Mouse (Mus musculus): Measurements from ENCODE around the gene Chpf2. TPM values are rescaled to one million over a fixed set of nuclear protein-coding genes. Genes with fewer than 3 reads are reported as not detected.
A peak's percentile ranks its signal among the peaks of the same experiment; 100 is the strongest.

Gene Chpf2
- 12.2 and 15.9 TPM in 2 replicates for polyA plus RNA-seq (2021; fragmentation: Nextera tagmentation)
- long read RNA-seq, experiment 1, transcript Chpf2-202 (4 exons, 3,715 nt) = major isoform, 15 of 30 reads
- long read RNA-seq, experiment 1, partial matches to known transcripts = 5 of 30 reads
- long read RNA-seq, experiment 1, other reads (novel, unspliced or antisense) = 10 of 30 reads
- long read RNA-seq, experiment 2, full-length matches to known transcripts = 62 of 110 reads
- long read RNA-seq, experiment 2, partial matches to known transcripts = 11 of 110 reads
- long read RNA-seq, experiment 2, other reads (novel, unspliced or antisense) = 37 of 110 reads

DNA sequence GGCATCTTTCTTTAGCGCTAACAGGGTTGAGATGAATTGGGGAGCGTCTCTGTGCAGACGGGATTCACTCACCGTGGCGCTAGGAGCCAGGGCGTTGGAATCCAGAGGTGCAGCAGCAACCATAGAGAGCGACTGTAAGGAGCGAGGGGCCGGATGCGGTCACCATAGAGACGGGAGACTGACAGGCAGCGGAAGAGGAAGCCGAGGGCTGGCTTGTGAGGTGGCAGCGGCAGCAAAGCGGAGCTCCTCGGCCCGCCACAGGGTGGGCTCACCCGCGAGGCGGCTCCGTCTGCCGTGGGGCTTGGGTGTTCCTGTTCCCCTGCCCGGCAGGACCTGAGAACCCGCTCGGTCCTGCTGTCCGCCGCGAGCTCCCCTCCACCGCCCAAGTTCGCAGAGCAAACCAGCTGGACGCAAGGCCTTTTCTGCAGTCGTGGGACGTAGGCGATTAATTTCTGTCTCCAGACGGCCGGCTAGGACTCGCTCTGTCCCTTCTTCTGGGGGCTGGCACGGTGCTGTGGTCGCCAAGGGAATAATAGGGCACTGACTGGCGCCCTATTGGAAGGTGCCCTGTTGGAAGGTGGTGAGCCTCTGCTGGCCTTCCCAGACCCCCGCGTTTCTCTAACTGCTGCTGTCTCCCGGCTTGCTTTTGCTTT lies at the start of gene Chpf2:
Chpf2 (plus strand) TSS at position 195 of the 653 bp plus-strand sequence.

GRCm38 (mm10) chr5:24540387-24541143 lies 46.0 kb upstream of the Chpf2 start, which contains the start of gene Asb10:
Gene Asb10, minus strand, starts transcription at chr5:24540978.

DNA sequence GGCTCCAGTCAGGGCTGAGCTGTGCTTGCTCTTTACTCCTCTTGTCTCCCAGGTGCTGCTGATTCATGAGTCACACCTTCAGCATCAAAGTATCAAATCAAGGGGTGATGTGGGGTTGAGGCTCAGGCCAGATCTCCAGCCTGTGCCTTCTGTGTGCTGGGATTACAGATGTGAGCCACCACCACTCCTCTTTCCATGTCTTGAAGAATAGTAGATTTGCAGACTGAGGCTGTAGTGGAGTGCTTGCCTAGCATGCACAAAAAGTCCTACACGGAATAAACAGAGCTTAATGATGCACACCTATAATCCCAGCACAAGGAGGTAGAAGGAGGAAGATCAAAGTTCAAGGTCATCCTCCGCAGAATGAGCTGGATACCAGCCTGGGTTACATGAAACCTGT lies 29.8 kb upstream of the Chpf2 start, which contains the start of gene 4931409K22Rik:
4931409K22Rik (minus strand) TSS at position 101 of the 400 bp plus-strand sequence.

DNA sequence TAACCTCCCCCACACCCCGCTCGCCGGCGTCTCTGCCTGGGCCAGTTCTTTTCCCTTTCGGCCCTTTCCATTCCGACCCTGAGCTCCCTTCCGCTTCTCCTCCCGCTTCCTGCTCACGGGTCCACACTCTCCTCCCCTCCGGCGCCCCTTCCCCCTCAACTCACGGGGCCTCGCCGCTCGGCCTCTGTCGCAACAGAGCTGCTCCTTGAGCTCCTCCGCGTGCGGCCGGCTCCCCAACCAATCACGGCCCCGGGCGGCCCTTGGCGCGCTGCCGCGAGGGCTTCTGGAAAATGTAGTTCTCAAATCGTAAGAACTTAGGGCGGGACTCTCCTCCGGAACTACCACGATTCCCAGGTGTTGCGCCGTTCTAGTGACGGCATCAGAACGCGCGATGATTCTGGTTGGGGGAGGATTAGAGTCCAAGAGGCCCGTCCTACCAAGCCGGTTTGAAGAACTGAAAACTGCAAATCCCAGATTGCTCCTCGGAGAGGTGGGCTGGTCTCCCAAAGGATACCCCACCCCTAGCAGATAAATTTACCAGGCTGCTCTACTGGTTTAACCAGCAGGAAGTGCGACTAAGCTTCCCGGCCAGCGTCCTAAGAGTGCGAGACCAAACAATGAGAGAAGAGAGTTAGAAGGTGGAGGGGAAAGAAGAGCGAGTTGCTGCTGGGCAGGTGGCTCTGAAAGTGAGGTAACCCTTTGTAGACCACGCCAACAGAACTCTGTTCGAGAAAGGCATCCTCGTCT lies 9.2 kb upstream of the Chpf2 start, which contains the start of gene Abcf2:
Abcf2 (minus strand) TSS at position 285 of the 747 bp plus-strand sequence.

DNA sequence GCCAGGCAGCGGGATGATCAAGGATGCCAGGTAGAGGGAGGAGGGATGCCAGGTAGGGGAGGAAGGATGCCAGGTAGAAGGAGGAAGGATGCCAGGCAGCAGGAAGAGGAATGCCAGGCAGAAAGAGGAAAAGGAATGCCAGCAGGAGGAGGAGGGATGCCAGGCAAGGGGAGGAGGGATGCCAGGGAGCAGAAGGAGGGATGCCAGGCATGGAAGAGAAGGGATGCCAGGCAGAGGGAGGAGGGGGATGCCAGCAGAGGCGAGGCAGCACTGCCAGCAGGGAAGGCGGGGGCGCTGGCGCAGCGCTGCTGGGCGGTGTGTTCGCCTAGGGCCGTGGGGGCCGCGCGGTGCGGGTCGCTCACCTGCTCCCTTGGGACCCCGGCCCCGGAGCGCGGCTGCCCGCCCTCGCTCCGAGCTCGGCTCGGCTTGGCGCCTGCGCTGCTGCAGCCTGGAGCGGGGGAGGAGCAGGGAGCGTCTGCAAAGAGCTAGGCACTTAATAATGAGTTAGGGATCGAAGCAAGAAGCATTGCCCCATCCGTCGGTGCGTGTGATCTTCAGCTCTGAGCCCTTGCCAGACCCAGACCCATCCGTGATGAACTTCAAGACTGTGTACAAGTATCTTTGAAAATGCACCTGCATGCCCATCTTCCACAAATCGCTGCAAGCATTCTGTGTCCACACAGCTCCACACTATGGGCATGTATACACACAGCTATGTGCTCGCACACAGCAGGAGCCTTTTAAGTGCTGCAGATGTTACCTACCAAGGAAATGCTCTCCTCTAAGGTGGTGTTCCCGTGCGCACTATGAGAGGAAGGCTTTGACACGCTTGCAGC lies 37.7 kb downstream of the Chpf2 start, which contains the start of gene Smarcd3:
Smarcd3 (minus strand) TSS at position 426 of the 836 bp plus-strand sequence.

Small RNA genes within 50 kb of the gene (microRNA-seq; reads per million reads assigned to microRNA genes)
- gene Mir671 = 2,474 reads per million, percentile 89 among the genes with 10 or more reads in this experiment

Other genes starting within 250 kb of the Chpf2 start
- 3.3 and 4.7 TPM in 2 replicates for gene Kcnh2, start 235.1 kb upstream of the Chpf2 start, polyA plus RNA-seq (2021; fragmentation: Nextera tagmentation)
- gene Nos3, start 221.9 kb upstream of the Chpf2 start, polyA plus RNA-seq (2021; fragmentation: Nextera tagmentation) = 1.2 TPM in 2 replicates
- 2.4 and 2.5 TPM in 2 replicates for gene Atg9b, start 194.6 kb upstream of the Chpf2 start, polyA plus RNA-seq (2021; fragmentation: Nextera tagmentation)
- gene Abcb8, start 193.1 kb upstream of the Chpf2 start, polyA plus RNA-seq (2021; fragmentation: Nextera tagmentation) = 43.5 and 52.0 TPM in 2 replicates
- not detected in 2 replicates for gene Asic3, start 173.3 kb upstream of the Chpf2 start, polyA plus RNA-seq (2021; fragmentation: Nextera tagmentation)
- gene Cdk5, start 163.2 kb upstream of the Chpf2 start, polyA plus RNA-seq (2021; fragmentation: Nextera tagmentation) = 126 and 130 TPM in 2 replicates
- 7.7 and 28.6 TPM in 2 replicates for gene Slc4a2, start 162.9 kb upstream of the Chpf2 start, polyA plus RNA-seq (2021; fragmentation: Nextera tagmentation)
- 137 and 164 TPM in 2 replicates for gene Fastk, start 141.5 kb upstream of the Chpf2 start, polyA plus RNA-seq (2021; fragmentation: Nextera tagmentation)
- gene Tmub1, start 138.9 kb upstream of the Chpf2 start, polyA plus RNA-seq (2021; fragmentation: Nextera tagmentation) = 28.7 and 29.8 TPM in 2 replicates
- gene Agap3, start 134.6 kb upstream of the Chpf2 start, polyA plus RNA-seq (2021; fragmentation: Nextera tagmentation) = 66.1 and 69.7 TPM in 2 replicates
- gene Gbx1, start 59.5 kb upstream of the Chpf2 start, polyA plus RNA-seq (2021; fragmentation: Nextera tagmentation) = 0.04 TPM in 1 of 2 replicates, not detected in the other
- 0.38 and 0.40 TPM in 2 replicates for gene Asb10, start 45.8 kb upstream of the Chpf2 start, polyA plus RNA-seq (2021; fragmentation: Nextera tagmentation)
- gene 4931409K22Rik, start 29.9 kb upstream of the Chpf2 start, polyA plus RNA-seq (2021; fragmentation: Nextera tagmentation) = not detected in 2 replicates
- 71.2 and 72.9 TPM in 2 replicates for gene Abcf2, start 9.3 kb upstream of the Chpf2 start, polyA plus RNA-seq (2021; fragmentation: Nextera tagmentation)
- gene Smarcd3, start 37.7 kb downstream of the Chpf2 start, polyA plus RNA-seq (2021; fragmentation: Nextera tagmentation) = 8.8 and 9.1 TPM in 2 replicates
- 25.7 and 26.7 TPM in 2 replicates for gene Nub1, start 98.8 kb downstream of the Chpf2 start, polyA plus RNA-seq (2021; fragmentation: Nextera tagmentation)
- gene Wdr86, start 144.0 kb downstream of the Chpf2 start, polyA plus RNA-seq (2021; fragmentation: Nextera tagmentation) = 0.28 and 7.4 TPM in 2 replicates
- gene Crygn, start 171.3 kb downstream of the Chpf2 start, polyA plus RNA-seq (2021; fragmentation: Nextera tagmentation) = 10.8 and 11.1 TPM in 2 replicates

Measured in layer of hippocampus, adult 6 months (tissue).